Mouse (Mus musculus): ENCODE data around the gene Gpld1.
A peak's percentile ranks its signal among the peaks of the same experiment; 100 is the strongest.

- TF ChIP-seq CTCF (IDR thresholded peaks at IDR 0.05; ENCODE audit: low read depth) (peak; percentile 30; the same call in 1 of the 2 replicates), EP300 (IDR thresholded peaks at IDR 0.05; ENCODE audit: low read depth) (no peak)
These were observed 81.7 kb downstream of the Gpld1 start for GRCm38 (mm10) chr13:25024655-25025054.

Measured in liver, embryonic 14.5 days (tissue).